Mouse (Mus musculus): ENCODE measurements around the gene Usp7.

Usp7 gene

DNA sequence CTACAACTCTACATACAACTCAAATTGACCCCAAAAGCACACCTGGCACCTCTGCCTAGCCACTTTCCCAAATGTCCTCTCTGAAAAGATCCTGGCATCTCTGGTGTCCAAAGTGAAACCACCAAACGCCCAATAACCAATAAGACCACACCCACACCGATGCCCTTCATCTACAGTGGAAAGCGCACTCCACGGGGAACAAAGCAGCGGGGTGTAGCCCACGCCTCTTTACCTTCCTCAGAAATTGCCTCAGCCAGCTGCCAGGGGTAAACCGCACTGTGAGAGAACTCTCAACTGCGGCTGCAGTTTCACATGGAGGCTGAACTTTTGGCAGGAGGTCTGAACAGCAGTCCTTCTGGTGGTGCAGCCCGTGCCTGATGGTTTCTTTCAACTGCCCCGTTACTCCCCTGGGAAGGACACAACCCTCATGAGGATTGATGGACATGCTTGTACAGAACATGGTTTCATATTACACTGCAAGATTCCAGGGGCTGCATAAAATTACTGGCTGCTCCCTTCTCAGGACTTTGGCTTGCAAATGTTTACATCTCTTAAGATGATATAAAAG is 76.5 kb downstream of the Usp7 start:
- DNase-seq = no peak

DNA sequence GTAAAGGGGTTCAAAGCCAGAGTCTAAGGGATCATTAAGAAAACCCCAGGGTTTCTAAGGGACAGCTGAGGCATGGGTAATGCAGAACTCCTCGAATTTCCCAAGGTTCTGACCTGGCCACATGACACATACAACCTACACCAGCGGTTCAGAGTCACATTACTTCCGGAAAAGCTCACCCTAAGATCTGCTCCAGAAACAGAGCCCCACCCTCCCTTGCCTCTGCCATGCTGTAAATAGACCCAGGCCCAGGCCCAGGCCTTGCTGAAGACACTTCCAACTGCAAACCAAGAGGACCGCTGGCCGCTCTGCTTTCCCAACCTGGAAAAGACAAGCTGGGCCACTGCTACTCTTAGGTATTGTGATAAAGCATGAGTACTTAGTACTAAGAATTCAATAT is 77.3 kb downstream of the Usp7 start:
- no peak for DNase-seq

DNA sequence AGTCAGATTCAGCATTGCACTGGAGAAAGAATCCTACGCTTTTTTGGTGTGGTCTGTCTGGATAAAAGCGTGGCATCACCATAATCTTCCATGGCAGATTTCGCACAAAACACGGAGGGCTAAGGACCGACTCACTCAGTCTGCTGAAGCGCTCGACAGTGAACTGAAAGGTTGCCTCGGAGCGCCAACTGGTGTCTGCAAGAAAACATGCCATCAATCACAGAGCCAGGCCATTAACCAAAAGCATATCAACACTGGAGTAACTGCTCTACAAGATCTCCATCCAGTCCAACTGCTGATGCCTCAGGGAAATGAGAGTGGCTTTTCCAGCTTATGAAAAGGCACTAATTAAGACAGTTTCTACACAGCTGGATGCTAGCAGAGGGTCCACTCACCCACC is 80.1 kb downstream of the Usp7 start:
- peak; percentile 33 to 41 for DNase-seq

DNA sequence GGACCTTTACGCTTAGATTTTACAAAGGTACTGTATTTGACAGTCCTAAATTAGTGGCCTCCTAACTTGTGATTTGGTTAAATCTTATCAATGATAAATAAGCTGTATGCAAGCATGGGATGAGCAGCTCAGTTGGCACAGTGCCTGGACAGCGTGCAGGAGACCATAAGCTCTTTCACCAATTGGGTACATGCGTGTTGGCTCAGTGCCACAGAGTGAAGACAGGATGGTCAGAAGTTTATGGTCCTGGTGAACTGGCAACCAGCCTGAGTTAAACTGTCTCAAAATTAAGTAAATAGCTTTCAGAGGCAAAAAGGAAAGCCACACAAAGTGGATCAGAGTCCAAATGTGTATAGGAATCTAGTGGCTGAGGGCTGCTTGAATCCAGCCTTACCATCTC is 91.5 kb downstream of the Usp7 start:
- DNase-seq = peak; percentile 37 to 57

DNA sequence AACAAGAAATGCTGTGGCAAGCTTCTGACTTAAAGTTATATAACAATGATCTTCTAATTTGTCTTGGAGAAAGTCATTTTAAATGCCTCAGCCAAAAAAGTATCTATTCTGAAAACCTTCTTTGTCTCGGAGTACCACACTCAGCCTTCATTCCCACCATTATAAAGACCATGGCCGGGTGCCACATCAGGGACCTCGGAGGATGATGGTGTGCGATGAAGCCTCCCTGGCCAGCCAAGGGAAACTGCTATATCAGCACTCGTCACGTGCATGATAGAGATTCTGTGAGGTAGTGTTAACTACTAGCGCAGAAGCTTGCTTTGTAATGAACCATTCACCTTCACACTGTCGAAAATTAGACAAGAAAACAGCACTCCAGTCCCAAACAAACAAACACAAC is 92.6 kb downstream of the Usp7 start:
- DNase-seq = no peak

DNA sequence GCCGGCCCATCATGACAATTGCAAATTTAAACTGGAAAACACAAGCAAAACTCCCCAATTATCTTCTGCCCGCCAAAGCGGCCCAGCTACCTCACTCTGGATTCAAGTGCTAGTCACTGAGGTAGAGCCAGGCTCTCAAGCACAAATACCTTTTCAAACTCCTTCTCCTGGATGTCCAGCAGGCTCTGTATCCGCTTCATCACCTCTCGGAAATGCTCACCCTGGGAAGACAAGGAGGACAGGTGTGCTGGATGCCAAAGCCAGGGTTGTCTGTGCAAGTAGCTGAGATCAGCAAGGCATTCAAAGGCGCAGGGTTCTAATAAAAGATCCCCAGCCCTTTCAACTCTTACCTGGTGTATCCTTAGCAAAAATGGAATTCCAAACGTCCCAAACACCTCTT is 100.9 kb downstream of the Usp7 start:
- peak in 1 of 2 experiments; percentile 71 for DNase-seq

DNA sequence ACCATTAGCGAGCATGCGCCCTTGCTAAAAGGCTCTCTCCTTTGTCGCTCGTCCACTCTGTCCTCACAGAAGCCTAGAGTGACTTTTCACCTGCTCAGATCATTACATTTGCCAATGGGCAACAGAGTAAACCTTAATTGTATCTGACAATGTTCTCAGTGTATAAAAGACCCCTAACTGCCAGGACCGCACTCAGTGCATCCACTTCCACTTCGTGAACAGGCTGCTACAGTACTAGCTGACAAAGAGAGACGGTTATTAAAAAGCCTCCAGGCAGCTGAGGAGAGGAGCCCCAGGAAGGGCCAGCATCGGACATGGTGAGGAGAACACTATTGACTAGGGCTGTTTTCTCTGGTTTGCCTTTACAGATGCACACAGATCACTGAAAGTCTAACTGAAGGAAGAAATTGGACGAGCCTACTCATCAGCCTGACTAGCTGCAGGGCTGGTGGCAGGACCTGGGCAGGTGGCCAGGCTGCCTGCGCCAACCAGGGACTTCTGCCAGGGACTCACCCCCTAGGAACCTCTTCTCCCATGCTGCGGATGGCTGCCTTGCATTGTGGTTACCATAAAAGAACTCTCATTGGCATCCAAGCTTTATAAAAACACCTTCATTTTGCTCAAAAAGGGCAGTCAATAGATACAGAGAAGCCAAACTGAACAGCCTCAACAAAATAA is 102.0 kb downstream of the Usp7 start:
- DNase-seq = peak; percentile 95 to 98

DNA sequence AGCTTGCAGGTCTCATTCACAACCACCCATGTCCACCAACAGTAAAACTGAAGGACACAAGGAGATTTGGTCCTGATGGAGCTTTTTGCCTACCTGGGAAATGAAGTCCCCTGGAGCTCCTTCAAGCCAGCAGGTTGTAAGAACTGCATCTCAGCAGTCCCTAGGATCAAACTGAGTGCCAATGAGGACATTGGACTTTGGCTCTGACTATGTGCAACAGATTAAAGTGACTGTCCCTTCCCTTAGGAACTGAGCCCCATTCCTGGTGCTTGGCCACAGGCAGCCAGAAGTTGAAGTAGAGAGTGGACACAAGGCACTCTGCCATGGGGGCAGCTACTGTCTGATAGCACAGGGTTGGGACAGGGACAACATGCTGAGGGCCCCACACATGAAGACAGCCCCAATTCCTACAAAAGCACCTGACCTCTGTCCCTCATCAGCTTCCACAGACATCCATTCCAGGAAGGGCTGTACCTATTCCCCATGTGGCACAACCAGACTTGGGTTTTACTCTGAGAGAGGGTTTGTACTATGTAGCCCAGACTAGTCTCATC is 104.5 kb downstream of the Usp7 start:
- no peak for DNase-seq

DNA sequence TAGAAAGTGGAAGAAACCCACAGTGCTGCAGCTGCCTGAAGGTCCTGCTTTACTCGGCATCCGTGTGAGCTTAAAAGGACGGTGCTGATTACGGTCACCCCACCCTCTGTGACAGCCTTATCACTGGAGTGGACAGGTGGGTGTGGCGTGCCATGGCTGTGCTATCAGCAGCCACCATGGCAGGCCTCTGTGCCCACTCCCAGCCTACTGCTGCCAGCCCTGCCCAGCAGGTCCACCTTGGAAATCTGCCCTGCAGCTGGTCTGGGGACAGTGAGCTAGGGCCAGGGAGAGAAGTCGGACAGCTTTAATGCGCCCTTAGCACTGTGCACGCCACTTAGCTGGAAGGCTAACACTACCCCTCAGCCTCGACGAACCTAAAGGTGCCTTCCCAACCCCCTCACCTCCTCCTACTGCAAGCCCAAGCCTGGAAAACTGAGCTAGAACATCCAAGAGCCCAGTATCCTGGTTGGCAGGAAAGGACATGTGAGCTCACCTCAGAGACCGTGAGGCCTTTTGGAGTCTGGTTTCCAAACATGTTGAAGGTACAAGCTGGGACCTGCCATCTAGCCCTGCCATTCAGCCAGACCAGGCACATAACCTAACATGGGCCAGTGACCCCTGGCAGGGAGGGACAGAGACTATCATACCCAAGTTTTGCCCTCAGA is 105.1 kb downstream of the Usp7 start:
- peak; percentile 68 to 75 for DNase-seq

DNA sequence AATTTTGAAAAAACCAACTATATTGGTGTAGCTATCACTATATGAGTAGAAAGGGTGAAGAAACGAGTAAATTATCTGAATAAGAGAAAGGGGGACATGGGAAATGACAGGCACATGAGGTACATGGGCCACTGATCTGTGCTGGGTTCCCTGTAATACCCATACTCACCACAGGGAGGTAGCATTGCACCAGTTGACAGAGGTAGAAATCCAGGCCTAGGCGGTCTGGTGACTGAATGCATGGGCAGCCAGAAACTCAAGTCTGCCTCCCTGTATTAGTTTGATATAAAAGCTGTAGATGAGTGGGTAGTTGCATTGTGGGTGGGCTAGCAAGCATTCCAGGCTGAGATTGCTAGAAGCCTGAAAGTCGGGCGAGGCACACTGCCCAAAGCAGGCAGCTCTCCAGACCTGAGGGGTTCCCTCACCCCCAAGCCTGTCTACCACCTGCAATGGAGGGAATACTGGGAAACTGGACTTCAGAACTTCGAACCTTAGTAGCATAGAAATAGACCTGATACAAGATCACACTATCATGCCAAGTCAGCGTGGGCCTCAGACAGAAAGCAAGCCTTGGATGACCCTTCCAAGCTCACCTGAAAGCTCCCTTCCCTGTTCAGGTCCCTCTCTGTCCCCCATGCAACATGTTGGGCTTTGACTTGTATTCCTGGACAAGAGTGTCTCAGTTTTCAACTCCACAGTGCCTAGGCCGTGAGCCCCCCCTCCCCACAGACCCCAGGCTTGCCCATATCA is 105.8 kb downstream of the Usp7 start:
- peak; percentile 88 to 92 for DNase-seq

DNA sequence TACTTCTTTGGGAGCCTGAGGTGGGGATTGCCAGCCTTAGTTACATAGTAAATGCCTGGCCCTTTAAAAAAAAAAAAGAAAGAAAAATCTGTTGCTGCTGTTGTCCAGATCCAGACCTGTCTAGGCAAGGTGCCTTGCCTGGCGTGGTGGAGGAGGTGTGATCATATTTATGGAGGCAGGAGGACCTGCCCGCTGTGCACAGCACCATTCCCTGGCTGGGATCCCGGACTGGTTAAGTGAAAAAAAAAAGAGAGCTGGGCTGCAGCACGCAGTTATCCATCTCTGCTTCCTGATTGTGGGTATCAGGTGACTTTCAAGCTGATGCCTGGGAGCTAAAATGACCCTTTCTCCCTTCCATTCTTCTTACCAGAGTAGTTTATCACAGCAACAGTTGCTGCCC is 107.0 kb downstream of the Usp7 start:
- peak; percentile 85 to 87 for DNase-seq

DNA sequence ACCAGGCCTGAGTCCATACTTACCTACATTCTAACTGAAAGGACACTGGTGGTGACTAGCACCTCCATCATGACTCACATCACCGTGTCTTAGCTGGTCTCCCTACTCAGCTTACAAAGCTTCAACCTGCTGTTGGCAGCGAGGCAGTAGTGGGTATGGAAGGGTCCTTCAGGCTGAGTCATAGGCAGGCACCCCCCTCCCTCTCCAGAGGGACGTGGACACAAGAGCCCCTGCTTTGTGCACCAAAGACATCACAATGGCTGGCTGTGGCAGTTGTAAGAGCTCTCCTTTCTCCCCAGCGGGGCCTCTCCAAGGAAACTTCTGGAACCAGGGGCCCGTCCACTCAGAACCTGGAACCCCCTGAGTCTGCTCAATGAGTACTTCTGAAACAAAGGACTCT is 111.6 kb downstream of the Usp7 start, which contains the start of gene Gm5767:
TSS of gene Gm5767 (plus strand) at position 301 of the 400 bp plus-strand sequence.
- no peak for DNase-seq

DNA sequence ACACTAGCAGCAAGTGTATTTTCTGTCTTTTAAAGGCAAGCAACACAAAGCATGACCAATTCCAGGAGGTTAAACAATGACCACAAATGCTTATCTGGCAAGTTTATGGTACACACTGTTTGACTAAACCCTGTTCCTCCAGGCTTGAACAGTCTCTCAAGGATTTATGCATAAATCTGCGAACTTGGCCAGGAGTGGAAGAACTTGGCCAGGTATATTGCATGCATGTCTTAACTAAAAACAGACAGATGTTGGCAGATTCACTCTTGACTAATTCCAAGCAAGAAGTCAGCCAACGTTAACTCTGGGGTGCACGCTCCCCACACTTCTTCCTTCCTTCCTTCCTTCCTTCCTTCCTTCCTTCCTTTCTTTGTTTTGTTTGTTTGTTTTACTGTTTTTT is 112.3 kb downstream of the Usp7 start:
- no peak for DNase-seq

DNA sequence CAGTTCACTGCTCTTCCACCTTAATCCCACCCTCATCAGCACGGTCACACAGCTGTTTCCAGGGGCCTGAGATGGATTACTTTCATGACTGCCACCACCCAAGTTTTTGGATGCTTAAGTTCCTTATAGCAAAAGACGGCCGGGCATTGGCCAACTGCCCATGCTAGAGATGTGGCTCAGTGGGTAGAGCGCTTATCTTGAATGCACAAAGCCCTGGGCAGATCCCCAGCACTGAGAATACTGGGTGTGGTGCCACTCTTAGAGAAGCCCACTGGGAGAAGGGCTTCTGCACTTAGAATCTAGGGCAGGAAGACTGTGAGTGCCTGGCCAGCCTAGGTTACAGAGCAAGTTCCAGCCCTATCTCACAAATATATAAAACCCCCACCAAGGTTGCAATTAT is 113.4 kb downstream of the Usp7 start:
- DNase-seq = no peak

DNA sequence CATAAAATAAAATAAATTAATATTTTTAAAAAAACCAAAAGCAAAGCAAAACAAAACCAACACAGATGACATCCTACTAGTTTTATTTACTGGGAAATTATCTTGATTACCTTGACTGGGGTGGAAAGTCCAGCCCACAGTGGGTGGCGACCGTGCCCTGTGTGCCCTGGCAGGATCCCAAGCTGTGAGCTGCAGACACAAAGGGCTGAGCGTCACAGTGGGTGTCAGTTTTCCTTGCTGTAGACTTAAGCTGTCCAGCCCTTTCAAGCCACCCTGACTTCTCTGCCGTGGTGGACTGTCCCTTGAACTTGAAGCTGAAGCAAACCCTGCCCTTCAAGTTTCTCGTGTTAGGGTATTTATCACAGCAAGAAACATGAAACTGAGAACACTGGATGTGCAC is 114.1 kb downstream of the Usp7 start:
- DNase-seq = no peak

DNA sequence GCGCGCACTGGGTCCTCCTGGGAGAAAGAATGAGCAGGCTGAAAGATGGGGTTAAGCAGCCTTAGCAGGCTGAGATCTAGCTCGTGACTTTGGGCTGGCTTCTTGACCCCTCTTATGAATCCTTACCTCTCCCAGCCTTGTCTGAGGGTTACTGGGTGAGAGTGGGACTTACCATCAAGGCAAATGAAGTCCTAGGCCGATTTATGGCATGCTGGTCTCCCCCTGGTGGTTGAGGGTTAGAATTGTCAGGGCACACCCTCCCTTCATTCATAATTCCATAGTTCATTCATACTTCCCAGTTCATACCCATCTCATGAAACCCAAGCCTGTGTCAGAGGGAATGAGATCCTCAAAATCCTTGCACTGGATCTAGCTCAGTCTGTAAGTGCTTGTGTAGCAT is 115.3 kb downstream of the Usp7 start:
- peak; percentile 73 to 78 for DNase-seq

DNA sequence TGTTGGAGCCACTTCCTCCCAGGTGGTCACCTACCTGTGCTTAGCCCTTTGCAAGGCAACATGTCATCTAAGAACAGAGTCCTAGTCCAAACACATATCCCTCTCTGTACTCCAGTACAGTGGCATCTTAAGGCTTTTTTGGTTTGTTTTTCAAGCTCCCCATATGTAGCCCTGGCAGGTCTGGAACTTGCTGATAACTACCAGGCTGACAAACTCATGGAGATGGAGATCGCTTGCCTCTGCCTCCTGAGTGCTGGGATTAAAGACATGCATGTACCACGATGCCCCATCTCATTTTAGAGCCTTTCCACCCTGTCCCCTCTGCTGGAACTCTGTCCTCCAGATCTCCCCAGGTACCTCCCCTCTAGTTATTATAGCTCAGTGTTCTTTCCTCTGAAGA is 115.9 kb downstream of the Usp7 start:
- DNase-seq = no peak

DNA sequence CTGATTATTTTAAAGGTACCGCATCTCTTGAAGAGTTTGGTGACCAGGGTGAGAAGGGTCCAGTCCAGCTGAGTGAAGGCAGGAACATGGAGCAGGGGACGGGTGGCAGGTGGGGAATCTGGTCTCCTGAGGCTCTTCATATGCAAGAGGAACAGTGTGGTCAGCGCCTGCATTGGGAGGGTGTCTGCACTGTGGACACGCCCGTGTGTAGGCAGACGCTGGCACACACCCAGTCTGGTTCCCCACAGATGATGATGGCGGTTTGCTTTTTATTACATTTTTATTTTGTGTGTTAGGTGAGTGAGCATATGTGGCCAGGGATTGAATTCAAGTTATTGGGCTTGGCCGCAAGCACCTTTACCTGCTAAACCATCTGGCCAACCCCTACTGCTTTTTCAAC is 116.5 kb downstream of the Usp7 start:
- DNase-seq = no peak

DNA sequence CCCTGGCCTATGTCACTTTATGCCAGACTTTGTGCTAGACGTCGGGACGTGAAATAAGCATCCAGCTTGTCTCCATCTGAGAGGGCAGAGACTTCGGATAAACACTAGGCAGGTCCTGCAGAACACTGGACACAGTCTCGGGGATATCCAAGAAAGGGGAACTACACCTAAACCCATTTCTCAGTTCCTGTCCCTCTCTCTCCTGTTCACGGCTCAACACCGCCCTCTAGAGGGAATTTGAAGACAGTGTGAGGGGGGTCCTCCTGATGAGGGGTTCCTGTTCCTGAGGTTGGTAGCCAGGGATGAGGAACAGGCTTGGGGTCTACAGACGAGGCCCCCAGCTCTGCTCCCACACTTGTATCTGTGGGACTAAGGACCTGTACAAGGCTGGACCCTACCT is 117.9 kb downstream of the Usp7 start:
- peak; percentile 62 to 69 for DNase-seq

DNA sequence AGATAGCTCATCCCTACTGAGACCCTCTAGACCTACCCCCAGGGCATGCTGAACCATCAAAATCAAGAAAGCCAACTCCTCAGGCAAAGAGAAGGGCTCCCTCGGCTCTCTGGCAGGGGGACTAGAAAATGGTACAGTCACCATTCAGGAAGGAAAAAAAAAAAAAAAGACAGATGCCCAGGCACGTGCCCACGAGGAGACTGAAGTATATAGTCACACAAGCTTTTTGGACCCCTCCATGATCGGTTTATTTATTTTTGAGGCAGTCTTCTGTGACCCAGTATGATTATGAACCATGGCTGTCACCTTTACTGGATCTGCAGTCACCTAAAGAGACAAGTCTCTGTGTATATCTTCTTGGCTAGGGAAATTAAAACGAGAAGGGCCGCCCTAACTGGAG is 118.8 kb downstream of the Usp7 start:
- DNase-seq = no peak

DNA sequence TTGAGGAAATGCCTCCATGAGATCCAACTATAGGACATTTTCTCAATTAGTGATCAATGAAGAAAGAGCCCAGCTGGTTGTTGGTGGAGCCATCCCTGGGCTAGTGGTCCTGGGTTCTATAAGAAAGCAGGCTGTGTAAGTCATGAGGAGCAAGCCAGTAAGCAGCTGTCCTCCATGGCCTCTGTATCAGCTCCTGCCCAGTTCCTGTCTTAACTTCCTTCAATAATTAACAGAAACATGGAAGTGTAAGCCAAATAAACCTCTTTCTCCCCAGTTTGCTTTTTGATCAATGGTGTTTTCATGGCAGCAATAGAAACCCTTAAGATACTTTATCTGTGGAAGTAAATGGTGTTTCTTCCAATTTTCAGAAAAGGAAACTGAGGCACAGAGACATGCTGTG is 119.3 kb downstream of the Usp7 start:
- no peak for DNase-seq

DNA sequence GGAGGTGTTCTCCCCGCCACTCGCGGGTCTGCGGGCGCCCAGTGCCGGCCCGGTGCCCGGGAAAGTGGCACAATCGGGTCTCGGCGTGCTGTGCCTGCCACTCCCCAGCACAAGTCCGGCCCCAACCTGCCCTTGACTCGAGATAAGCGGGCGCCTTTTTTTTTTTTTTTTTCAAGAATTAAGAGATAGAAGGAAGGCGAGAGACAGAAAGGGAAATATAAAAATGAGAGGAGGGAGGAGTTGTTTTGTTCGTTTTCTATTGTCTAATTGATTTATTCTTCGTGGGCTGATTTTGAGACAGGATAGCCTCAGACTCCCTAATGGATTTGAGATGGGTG is 119.8 kb downstream of the Usp7 start:
- DNase-seq = no peak

DNA sequence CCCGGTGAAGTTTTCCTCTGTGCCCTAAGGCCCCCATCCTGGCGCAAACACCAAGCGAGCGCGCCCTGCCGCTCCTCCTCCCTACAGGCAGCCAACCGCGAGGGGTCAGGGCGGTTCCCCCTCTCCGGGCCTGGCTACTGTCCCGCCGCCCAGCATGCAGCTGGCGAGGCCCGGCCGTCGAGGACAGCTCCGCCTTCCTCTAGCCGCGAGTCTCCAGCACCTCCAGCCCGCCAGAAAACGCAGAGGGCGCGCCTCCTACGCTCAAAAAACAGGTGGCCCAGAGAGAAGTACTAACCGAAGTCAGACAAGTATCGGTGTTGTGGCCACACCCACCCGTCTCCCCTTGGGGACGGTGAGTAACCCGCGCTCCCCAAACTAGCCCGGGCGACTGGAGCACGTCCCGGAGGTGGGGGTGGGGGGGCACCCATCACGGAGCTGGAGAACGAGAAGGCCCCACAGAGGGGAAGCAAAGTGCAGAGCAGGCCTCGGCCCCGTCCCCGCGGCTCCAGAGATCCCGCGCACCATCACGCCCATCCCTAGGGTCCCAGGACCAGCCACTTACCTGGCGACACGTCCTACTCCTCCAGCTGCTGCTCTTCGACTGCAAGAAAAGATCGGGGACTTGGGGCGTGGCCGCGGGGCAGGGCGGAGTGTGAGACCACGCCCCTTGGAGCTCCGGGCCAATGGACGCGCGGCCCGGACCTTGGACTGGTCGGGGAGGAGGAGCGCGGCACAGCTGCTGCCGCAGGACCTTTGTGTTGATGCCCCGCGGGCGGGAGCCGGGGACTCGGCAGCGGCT is 120.4 kb downstream of the Usp7 start, which contains the start of gene Carhsp1:
TSS of gene Carhsp1 (minus strand) at position 605 of the 799 bp plus-strand sequence.
- DNase-seq = peak; percentile 88

Measured in cerebellum, postnatal 14 days (tissue).